Mouse (Mus musculus): ENCODE data around the gene Akt3. TPM values are rescaled to one million over a fixed set of nuclear protein-coding genes. Genes with fewer than 3 reads are reported as not detected.
A peak's percentile ranks its signal among the peaks of the same experiment; 100 is the strongest.

Akt3 gene
- 28.9 and 29.8 TPM in 2 replicates for polyA plus RNA-seq (2014; fragmentation: Nextera tagmentation; extraction: Ambion mirVana)

GRCm38 (mm10) chr1:177258034-177258342 lies at the start of gene Akt3:
Akt3 (minus strand) TSS chr1:177258203.
- Histone ChIP-seq H3K4me3 (ENCODE audit: low read depth, low read length) (peak within 1 kb of the TSS; percentile 96), H3K4me1 (replicated peaks; ENCODE audit: control insufficient read depth, insufficient read depth, low read length) (no peaks in the 10 kb centered on the region), H3K9me3 (ENCODE audit: control insufficient read depth, low read length) (no peaks in the 10 kb centered on the region), H3K9ac (ENCODE audit: low read depth, low read length) (peak within 1 kb of the TSS; percentile 97), H3K4me2 (replicated peaks; ENCODE audit: low read depth, low read length) (peak within 1 kb of the TSS; percentile 71), H3K36me3 (ENCODE audit: control insufficient read depth, insufficient read depth, low read length) (no peaks in the 10 kb centered on the region), H3K27ac (ENCODE audit: low read depth, low read length) (peak within 1 kb of the TSS; percentile 100), H3K27me3 (ENCODE audit: control insufficient read depth, insufficient read depth, low read length) (no peaks in the 10 kb centered on the region)
- no CpG with 5 or more reads among the region's 32 CpGs for WGBS
- ATAC-seq (ENCODE audit: low FRiP score) (peak; percentile 67), DNase-seq (ENCODE audit: low spot score) (no peak)

- no peak for ATAC-seq (ENCODE audit: low FRiP score)
- no peaks in the 10 kb centered on the region for H3K36me3 ChIP-seq (ENCODE audit: control insufficient read depth, insufficient read depth, low read length)
Observed at GRCm38 (mm10) chr1:177307549-177307948, 49.5 kb upstream of the Akt3 start.

DNA sequence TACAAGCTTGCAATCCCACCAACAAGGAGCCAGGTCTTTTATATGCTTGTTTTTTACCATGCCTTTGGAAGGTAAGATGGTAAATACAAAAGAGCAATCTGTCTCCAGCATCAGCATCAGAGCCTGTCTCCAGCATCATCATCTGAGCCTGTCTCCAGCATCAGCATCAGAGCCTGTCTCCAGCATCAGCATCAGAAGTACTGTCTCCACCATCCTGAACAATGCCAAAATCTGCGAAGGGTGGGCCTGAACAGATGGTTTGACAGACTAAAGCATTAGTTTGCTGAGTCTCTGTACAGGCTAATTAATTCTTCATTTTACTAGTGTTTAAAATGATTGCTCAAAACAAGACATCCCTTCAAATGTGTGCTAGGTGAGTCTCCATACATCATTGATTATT lies 40.2 kb upstream of the Akt3 start:
- ATAC-seq (ENCODE audit: low FRiP score) (no peak), DNase-seq (ENCODE audit: low spot score) (no peak)
- no peak overlapping the region for H3K9ac ChIP-seq (ENCODE audit: low read depth, low read length)
- no peaks in the 10 kb centered on the region for H3K36me3 ChIP-seq (ENCODE audit: control insufficient read depth, insufficient read depth, low read length)
- no peak overlapping the region for H3K27ac ChIP-seq (ENCODE audit: low read depth, low read length)
- H3K4me1 ChIP-seq (replicated peaks; ENCODE audit: control insufficient read depth, insufficient read depth, low read length), result no peaks in the 10 kb centered on the region
- no peak overlapping the region for H3K4me3 ChIP-seq (ENCODE audit: low read depth, low read length)
- no peak overlapping the region for H3K4me2 ChIP-seq (replicated peaks; ENCODE audit: low read depth, low read length)
- no peaks in the 10 kb centered on the region for H3K27me3 ChIP-seq (ENCODE audit: control insufficient read depth, insufficient read depth, low read length)
- WGBS, result 94% methylated on average over 1 of the region's 1 CpGs
- no peaks in the 10 kb centered on the region for H3K9me3 ChIP-seq (ENCODE audit: control insufficient read depth, low read length)

More at GRCm38 (mm10) chr1:177307549-177307948, 49.5 kb upstream of the Akt3 start:
- Histone ChIP-seq H3K4me1 (replicated peaks; ENCODE audit: control insufficient read depth, insufficient read depth, low read length) (no peaks in the 10 kb centered on the region), H3K9ac (ENCODE audit: low read depth, low read length) (no peak overlapping the region), H3K27ac (ENCODE audit: low read depth, low read length) (no peak overlapping the region), H3K9me3 (ENCODE audit: control insufficient read depth, low read length) (no peaks in the 10 kb centered on the region), H3K4me3 (ENCODE audit: low read depth, low read length) (no peak overlapping the region), H3K4me2 (replicated peaks; ENCODE audit: low read depth, low read length) (no peak overlapping the region), H3K27me3 (ENCODE audit: control insufficient read depth, insufficient read depth, low read length) (no peaks in the 10 kb centered on the region)
- DNase-seq (ENCODE audit: low spot score), result no peak
- 61% methylated on average over 11 of the region's 11 CpGs for whole genome bisulfite sequencing

- Histone ChIP-seq H3K4me2 (replicated peaks; ENCODE audit: low read depth, low read length) (no peak overlapping the region), H3K9ac (ENCODE audit: low read depth, low read length) (no peak overlapping the region), H3K27ac (ENCODE audit: low read depth, low read length) (no peak overlapping the region), H3K27me3 (ENCODE audit: control insufficient read depth, insufficient read depth, low read length) (no peaks in the 10 kb centered on the region), H3K4me3 (ENCODE audit: low read depth, low read length) (no peak overlapping the region), H3K4me1 (replicated peaks; ENCODE audit: control insufficient read depth, insufficient read depth, low read length) (no peaks in the 10 kb centered on the region), H3K9me3 (ENCODE audit: control insufficient read depth, low read length) (no peaks in the 10 kb centered on the region), H3K36me3 (ENCODE audit: control insufficient read depth, insufficient read depth, low read length) (no peaks in the 10 kb centered on the region)
- 24% methylated on average over 3 of the region's 3 CpGs for WGBS
- DNase-seq (ENCODE audit: low spot score) (no peak), ATAC-seq (ENCODE audit: low FRiP score) (no peak)
Observed at GRCm38 (mm10) chr1:177286764-177287163, 28.8 kb upstream of the Akt3 start.

GRCm38 (mm10) chr1:177281925-177282324 lies 23.9 kb upstream of the Akt3 start:
- DNase-seq (ENCODE audit: low spot score) (no peak), ATAC-seq (ENCODE audit: low FRiP score) (no peak)
- H3K27ac ChIP-seq (ENCODE audit: low read depth, low read length), result no peak overlapping the region
- no peak overlapping the region for H3K4me3 ChIP-seq (ENCODE audit: low read depth, low read length)
- no peaks in the 10 kb centered on the region for H3K36me3 ChIP-seq (ENCODE audit: control insufficient read depth, insufficient read depth, low read length)
- H3K9ac ChIP-seq (ENCODE audit: low read depth, low read length), result no peak overlapping the region
- no peak overlapping the region for H3K4me2 ChIP-seq (replicated peaks; ENCODE audit: low read depth, low read length)
- no peaks in the 10 kb centered on the region for H3K27me3 ChIP-seq (ENCODE audit: control insufficient read depth, insufficient read depth, low read length)
- no peaks in the 10 kb centered on the region for H3K4me1 ChIP-seq (replicated peaks; ENCODE audit: control insufficient read depth, insufficient read depth, low read length)
- no peaks in the 10 kb centered on the region for H3K9me3 ChIP-seq (ENCODE audit: control insufficient read depth, low read length)

GRCm38 (mm10) chr1:177277361-177277760 lies 19.4 kb upstream of the Akt3 start:
- WGBS, result 91% methylated on average over 5 of the region's 5 CpGs
- no peak for ATAC-seq (ENCODE audit: low FRiP score)
- no peaks in the 10 kb centered on the region for H3K4me1 ChIP-seq (replicated peaks; ENCODE audit: control insufficient read depth, insufficient read depth, low read length)

GRCm38 (mm10) chr1:177267645-177268044 lies 9.6 kb upstream of the Akt3 start:
- H3K4me3 ChIP-seq (ENCODE audit: low read depth, low read length), result no peak overlapping the region
- no peak overlapping the region for H3K27ac ChIP-seq (ENCODE audit: low read depth, low read length)
- DNase-seq (ENCODE audit: low spot score) (no peak), ATAC-seq (ENCODE audit: low FRiP score) (no peak)
- H3K27me3 ChIP-seq (ENCODE audit: control insufficient read depth, insufficient read depth, low read length), result no peaks in the 10 kb centered on the region
- no peak overlapping the region for H3K9ac ChIP-seq (ENCODE audit: low read depth, low read length)
- WGBS, result 87% methylated on average over 1 of the region's 1 CpGs
- H3K4me1 ChIP-seq (replicated peaks; ENCODE audit: control insufficient read depth, insufficient read depth, low read length), result no peaks in the 10 kb centered on the region
- H3K4me2 ChIP-seq (replicated peaks; ENCODE audit: low read depth, low read length), result no peak overlapping the region
- no peaks in the 10 kb centered on the region for H3K9me3 ChIP-seq (ENCODE audit: control insufficient read depth, low read length)
- H3K36me3 ChIP-seq (ENCODE audit: control insufficient read depth, insufficient read depth, low read length), result no peaks in the 10 kb centered on the region

More at GRCm38 (mm10) chr1:177277361-177277760, 19.4 kb upstream of the Akt3 start:
- DNase-seq (ENCODE audit: low spot score), result no peak
- Histone ChIP-seq H3K36me3 (ENCODE audit: control insufficient read depth, insufficient read depth, low read length) (no peaks in the 10 kb centered on the region), H3K4me3 (ENCODE audit: low read depth, low read length) (no peak overlapping the region), H3K9ac (ENCODE audit: low read depth, low read length) (no peak overlapping the region), H3K4me2 (replicated peaks; ENCODE audit: low read depth, low read length) (no peak overlapping the region), H3K27ac (ENCODE audit: low read depth, low read length) (no peak overlapping the region), H3K27me3 (ENCODE audit: control insufficient read depth, insufficient read depth, low read length) (no peaks in the 10 kb centered on the region), H3K9me3 (ENCODE audit: control insufficient read depth, low read length) (no peaks in the 10 kb centered on the region)

DNA sequence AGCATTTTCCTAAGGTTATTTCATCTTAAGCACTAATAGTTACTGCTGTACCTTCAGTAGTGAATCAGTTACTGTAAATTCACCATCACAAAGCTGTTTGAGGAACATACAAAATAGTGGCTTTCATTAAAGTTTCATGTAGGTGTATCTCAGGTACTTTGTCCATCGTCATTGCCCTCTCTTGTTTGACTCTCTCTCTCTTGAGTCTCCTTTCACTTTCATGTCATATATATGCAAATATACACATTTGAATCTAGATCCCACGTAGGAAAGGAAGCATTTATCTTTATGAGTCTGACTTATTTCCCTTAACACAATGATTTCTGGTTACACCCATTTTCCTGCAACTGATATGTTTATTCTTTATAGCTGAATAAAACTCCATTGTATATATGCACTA lies 4.9 kb upstream of the Akt3 start:
- Histone ChIP-seq H3K9me3 (ENCODE audit: control insufficient read depth, low read length) (no peaks in the 10 kb centered on the region), H3K4me2 (replicated peaks; ENCODE audit: low read depth, low read length) (no peak overlapping the region), H3K27ac (ENCODE audit: low read depth, low read length) (no peak overlapping the region), H3K9ac (ENCODE audit: low read depth, low read length) (no peak overlapping the region), H3K36me3 (ENCODE audit: control insufficient read depth, insufficient read depth, low read length) (no peaks in the 10 kb centered on the region), H3K4me1 (replicated peaks; ENCODE audit: control insufficient read depth, insufficient read depth, low read length) (no peaks in the 10 kb centered on the region), H3K4me3 (ENCODE audit: low read depth, low read length) (no peak overlapping the region), H3K27me3 (ENCODE audit: control insufficient read depth, insufficient read depth, low read length) (no peaks in the 10 kb centered on the region)
- DNase-seq (ENCODE audit: low spot score) (no peak), ATAC-seq (ENCODE audit: low FRiP score) (no peak)
- WGBS, result 82% methylated on average over 2 of the region's 2 CpGs

GRCm38 (mm10) chr1:177260796-177261195 lies 2.8 kb upstream of the Akt3 start:
- DNase-seq (ENCODE audit: low spot score) (no peak), ATAC-seq (ENCODE audit: low FRiP score) (no peak)
- Histone ChIP-seq H3K27me3 (ENCODE audit: control insufficient read depth, insufficient read depth, low read length) (no peaks in the 10 kb centered on the region), H3K9me3 (ENCODE audit: control insufficient read depth, low read length) (no peaks in the 10 kb centered on the region), H3K4me3 (ENCODE audit: low read depth, low read length) (no peak overlapping the region), H3K27ac (ENCODE audit: low read depth, low read length) (no peak overlapping the region), H3K9ac (ENCODE audit: low read depth, low read length) (no peak overlapping the region), H3K4me2 (replicated peaks; ENCODE audit: low read depth, low read length) (no peak overlapping the region), H3K36me3 (ENCODE audit: control insufficient read depth, insufficient read depth, low read length) (no peaks in the 10 kb centered on the region), H3K4me1 (replicated peaks; ENCODE audit: control insufficient read depth, insufficient read depth, low read length) (no peaks in the 10 kb centered on the region)
- 76% methylated on average over 4 of the region's 4 CpGs for WGBS

All from hindbrain, embryonic 11.5 days (tissue).